Mouse (Mus musculus): ENCODE results near the gene Smco1. TPM values are rescaled to one million over a fixed set of nuclear protein-coding genes. Genes with fewer than 3 reads are reported as not detected.
"Not testable (repeated sequence)": the region's sequence is repeated elsewhere in the genome, so short reads cannot be mapped to it uniquely, and the experiment has no call there.

The Smco1 gene
- total RNA-seq, 2 experiments from 2014 or later, result 0.40 TPM; not detected in 1

- TF ChIP-seq CTCF (IDR thresholded peaks at IDR 0.05), result no peak
- no peak for DNase-seq (ENCODE audit: extremely low spot score in 1 of 2, low spot score in 2 of 2)
- Histone ChIP-seq H3K4me3 (no peak overlapping the region), H3K27ac (no peak overlapping the region)
- intact Hi-C loops (cut with DNase I), result loop anchor here (5.0 kb wide), 2 partner anchors 57 to 163 kb away; partner anchors contain the start of gene Ubxn7
These were observed 3.8 kb downstream of the Smco1 start for GRCm38 (mm10) chr16:32275041-32275440.

- TF ChIP-seq CTCF (IDR thresholded peaks at IDR 0.05), result no peak
- intact Hi-C loops (cut with DNase I), result loop anchor here (2.0 to 5.0 kb wide), 3 partner anchors 29 to 164 kb away; partner anchors contain the start of genes Fbxo45, Ubxn7 and Wdr53
- H3K4me3 ChIP-seq, result no peak overlapping the region
- no peak overlapping the region for H3K27ac ChIP-seq
- no peak for DNase-seq (ENCODE audit: extremely low spot score in 1 of 2, low spot score in 2 of 2)
These were observed 4.6 kb downstream of the Smco1 start for GRCm38 (mm10) chr16:32275830-32276229.

- peak within 1 kb of the TSS; percentile 97 for H3K27ac ChIP-seq
- no peak for TF ChIP-seq CTCF (IDR thresholded peaks at IDR 0.05)
- H3K4me3 ChIP-seq, result peak within 1 kb of the TSS; percentile 92
- intact Hi-C loops (cut with DNase I), result loop anchor here (2.0 to 5.0 kb wide), 3 partner anchors 31 to 165 kb away; partner anchors contain the start of genes Fbxo45, Ubxn7 and Wdr53
- DNase-seq (ENCODE audit: extremely low spot score in 1 of 2, low spot score in 2 of 2), result peak; percentile 90 to 92
These were observed 6.3 kb downstream of the Smco1 start, which contains the start of gene Rnf168 for GRCm38 (mm10) chr16:32277308-32278256. Rnf168 (plus strand) TSS chr16:32277459.

- no peak for DNase-seq (ENCODE audit: extremely low spot score in 1 of 2, low spot score in 2 of 2)
- intact Hi-C loops (cut with DNase I), result loop anchor here (5.0 kb wide), 2 partner anchors 54 to 166 kb away; partner anchors contain the start of gene Ubxn7
- TF ChIP-seq CTCF (IDR thresholded peaks at IDR 0.05), result no peak
- Histone ChIP-seq H3K4me3 (peak overlapping the region; percentile 92), H3K27ac (peak overlapping the region; percentile 97)
These were observed 7.1 kb downstream of the Smco1 start for GRCm38 (mm10) chr16:32278396-32278795.

DNA sequence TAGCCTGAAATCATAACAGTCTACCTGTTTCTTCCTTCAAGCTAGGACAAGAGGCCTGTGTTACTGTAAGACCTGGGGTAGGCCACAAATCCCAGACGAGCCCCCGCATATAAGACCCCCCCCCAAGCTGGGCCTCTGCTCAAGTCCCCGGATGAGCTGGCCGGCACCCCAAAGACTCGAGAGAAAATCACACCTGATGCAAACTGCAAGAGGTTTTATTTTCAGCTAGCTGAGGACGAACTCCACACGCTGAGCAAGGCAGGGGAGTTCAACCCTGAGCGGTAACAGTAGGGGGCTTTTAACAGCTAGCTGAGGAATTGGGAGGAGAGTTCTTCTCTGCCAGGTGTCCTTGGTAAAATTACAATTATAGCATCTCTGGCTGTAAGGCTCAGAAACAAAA is 8.9 kb downstream of the Smco1 start:
- intact Hi-C loops (cut with DNase I), result no loop called here
- H3K27ac ChIP-seq, result no peak overlapping the region
- no peak for TF ChIP-seq CTCF (IDR thresholded peaks at IDR 0.05)
- DNase-seq (ENCODE audit: extremely low spot score in 1 of 2, low spot score in 2 of 2), result no peak
- peak overlapping the region; percentile 9; the same call in 1 of the 2 replicates for H3K4me3 ChIP-seq

DNA sequence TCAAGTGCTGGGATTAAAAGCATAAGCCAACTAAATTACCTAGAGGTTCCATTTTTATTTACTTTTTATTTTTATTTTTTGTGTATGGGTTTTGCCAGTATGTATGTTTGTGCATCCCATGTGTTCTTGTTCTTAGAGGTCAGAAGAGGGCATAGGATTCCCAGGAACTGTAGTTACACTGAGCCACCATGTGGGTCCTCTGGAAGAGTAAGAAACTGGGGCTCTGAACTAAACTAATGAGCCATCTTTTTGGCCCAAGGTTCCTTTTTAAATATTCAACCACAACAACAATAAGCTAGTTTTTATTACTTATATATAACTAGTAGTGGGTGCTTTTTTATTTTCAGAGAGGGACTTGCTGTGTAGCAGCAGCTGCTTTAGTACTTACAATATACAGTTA is 11.3 kb downstream of the Smco1 start:
- H3K27ac ChIP-seq, result no peak overlapping the region
- DNase-seq (ENCODE audit: extremely low spot score in 1 of 2, low spot score in 2 of 2), result no peak
- TF ChIP-seq CTCF (IDR thresholded peaks at IDR 0.05), result no peak; the same call in 1 of the 2 replicates
- intact Hi-C loops (cut with DNase I), result no loop called here
- H3K4me3 ChIP-seq, result no peak overlapping the region

DNA sequence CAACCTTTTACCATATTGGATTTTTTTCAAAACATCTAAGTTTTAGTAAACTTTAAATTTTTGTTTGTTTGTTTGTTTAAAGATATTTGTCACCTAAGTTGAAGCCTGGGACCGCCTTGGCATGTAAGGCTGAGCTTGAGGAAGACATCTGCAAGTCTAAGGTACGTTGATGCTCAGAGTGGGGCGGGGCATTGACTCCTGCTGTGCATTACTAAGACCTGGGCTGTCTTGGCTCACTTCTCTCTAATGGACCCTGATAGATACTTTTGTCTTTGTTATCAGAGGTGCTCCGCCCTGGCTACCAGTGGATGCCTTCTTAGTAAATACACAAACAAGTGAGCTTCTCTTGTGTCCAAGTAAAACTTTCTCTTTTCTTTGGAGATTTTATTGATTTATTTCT is 20.6 kb downstream of the Smco1 start:
- Histone ChIP-seq H3K4me3 (no peak overlapping the region), H3K27ac (no peak overlapping the region)
- TF ChIP-seq CTCF (IDR thresholded peaks at IDR 0.05), result no peak
- DNase-seq (ENCODE audit: extremely low spot score in 1 of 2, low spot score in 2 of 2), result no peak
- intact Hi-C loops (cut with DNase I), result no loop called here

DNA sequence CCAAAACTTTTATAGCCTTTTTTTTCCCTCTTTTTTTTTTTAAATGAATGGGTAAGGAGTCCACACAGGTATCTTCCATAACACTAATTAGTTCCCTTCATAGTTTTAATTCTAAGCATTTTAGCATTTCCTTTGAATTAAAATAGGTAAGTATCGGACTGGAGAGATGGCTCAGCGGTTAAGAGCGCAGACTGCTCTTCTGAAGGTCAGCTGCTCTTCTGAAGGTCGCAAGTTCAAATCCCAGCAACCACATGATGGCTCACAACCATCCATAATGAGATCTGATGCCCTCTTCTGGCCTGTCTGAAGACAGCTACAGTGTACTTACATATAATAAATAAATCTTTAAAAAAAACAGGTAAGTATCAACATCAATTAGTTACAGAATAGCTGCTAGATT is 28.3 kb downstream of the Smco1 start:
- intact Hi-C loops (cut with DNase I); H3K4me3 ChIP-seq; DNase-seq (ENCODE audit: extremely low spot score in 1 of 2, low spot score in 2 of 2); H3K27ac ChIP-seq: not testable (repeated sequence)

DNA sequence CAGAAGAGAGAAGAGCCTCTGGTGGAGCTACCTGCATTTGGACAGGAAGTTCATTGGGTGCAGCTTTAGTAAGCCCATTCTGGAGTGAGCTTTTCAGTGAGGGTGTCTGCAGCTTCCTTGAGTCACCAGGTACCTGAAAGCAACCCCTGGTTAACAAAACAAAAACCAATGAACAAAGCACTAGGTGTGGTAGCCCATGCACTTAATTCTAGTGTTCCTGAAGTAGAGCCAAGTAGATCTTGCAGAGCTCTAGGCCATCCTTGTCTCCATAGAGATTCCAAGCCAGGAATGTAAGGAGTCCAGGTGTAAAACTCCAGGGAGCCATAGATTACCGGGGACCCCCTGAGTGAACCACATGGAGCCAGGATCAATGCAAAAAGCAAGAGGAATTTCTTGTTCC is 31.8 kb downstream of the Smco1 start:
- no peak for DNase-seq (ENCODE audit: extremely low spot score in 1 of 2, low spot score in 2 of 2)
- H3K4me3 ChIP-seq, result no peak overlapping the region
- no peak for TF ChIP-seq CTCF (IDR thresholded peaks at IDR 0.05)
- no peak overlapping the region for H3K27ac ChIP-seq
- intact Hi-C loops (cut with DNase I), result no loop called here

- Histone ChIP-seq H3K27ac (no peak overlapping the region), H3K4me3 (no peak overlapping the region)
- intact Hi-C loops (cut with DNase I), result no loop called here
- TF ChIP-seq CTCF (IDR thresholded peaks at IDR 0.05), result no peak
- DNase-seq (ENCODE audit: extremely low spot score in 1 of 2, low spot score in 2 of 2), result no peak
These were observed 32.6 kb downstream of the Smco1 start for GRCm38 (mm10) chr16:32303886-32304285.

- no peak for TF ChIP-seq CTCF (IDR thresholded peaks at IDR 0.05)
- intact Hi-C loops (cut with DNase I), result no loop called here
- DNase-seq (ENCODE audit: extremely low spot score in 1 of 2, low spot score in 2 of 2), result no peak
- Histone ChIP-seq H3K4me3 (no peak overlapping the region), H3K27ac (no peak overlapping the region)
These were observed 40.7 kb downstream of the Smco1 start for GRCm38 (mm10) chr16:32311970-32312369.

DNA sequence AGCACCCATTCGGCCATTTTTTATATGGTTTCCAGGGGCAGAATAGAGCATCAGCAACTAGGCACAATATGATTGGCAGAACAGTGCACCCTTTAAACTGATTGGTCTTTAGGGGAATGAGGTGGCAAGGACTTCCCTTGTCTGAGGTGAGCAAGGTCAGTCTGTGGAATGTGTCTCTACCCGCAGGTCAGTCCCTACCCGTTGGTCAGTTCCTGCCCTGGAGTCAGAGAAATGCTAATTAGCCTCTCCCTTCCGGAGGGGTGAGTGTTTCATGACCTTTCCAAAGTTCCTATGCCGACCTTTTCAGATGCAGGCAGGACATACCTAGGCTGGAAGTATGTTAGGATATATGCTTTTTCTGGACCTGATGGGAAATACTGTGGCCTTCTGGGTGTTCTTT is 41.1 kb downstream of the Smco1 start:
- intact Hi-C loops (cut with DNase I), result no loop called here

More for the DNA sequence above, 41.1 kb downstream of the Smco1 start:
- H3K4me3 ChIP-seq, result no peak overlapping the region
- DNase-seq (ENCODE audit: extremely low spot score in 1 of 2, low spot score in 2 of 2), result no peak
- H3K27ac ChIP-seq, result no peak overlapping the region
- TF ChIP-seq CTCF (IDR thresholded peaks at IDR 0.05), result no peak
